In genomic region chr17:27635575-27635903, GRCm38 (mm10) we compare ENCODE assay signal across 8 mouse cellular contexts. TPM values are rescaled to one million over a fixed set of nuclear protein-coding genes. Genes with fewer than 3 reads are reported as not detected.
A peak's percentile ranks its signal among the peaks of the same experiment; 100 is the strongest.
DNase-seq lines count a peak whose midpoint lies in the region; ATAC-seq and TF ChIP-seq lines count a peak whose summit lies in the region.
"Not testable (repeated sequence)": the region's sequence is repeated elsewhere in the genome, so short reads cannot be mapped to it uniquely, and the experiment has no call there.

No protein-coding gene starts in this region.

- H3K4me1 ChIP-seq in embryonic facial prominence, embryonic 10.5 days = peaks cover 52% of the 10 kb centered on the region
- peaks cover 33% of the 10 kb centered on the region for H3K4me1 ChIP-seq in forebrain, embryonic 15.5 days
- H3K4me1 ChIP-seq in hindbrain, embryonic 11.5 days (replicated peaks; ENCODE audit: control insufficient read depth, insufficient read depth, low read length) = not testable (repeated sequence)
- H3K4me1 ChIP-seq in kidney, embryonic 15.5 days = peaks cover 53% of the 10 kb centered on the region
- peaks cover 57% of the 10 kb centered on the region for H3K4me1 ChIP-seq in liver, embryonic 12.5 days
- H3K4me1 ChIP-seq in midbrain, embryonic 11.5 days (ENCODE audit: control insufficient read depth, insufficient read depth, low read length) = peaks cover 20% of the 10 kb centered on the region
- H3K4me1 ChIP-seq in olfactory bulb, adult 2 months (ENCODE audit: control insufficient read depth, insufficient read depth, low read length) = peaks cover 32% of the 10 kb centered on the region

- not testable (repeated sequence) for DNase-seq in embryonic facial prominence, embryonic 10.5 days (ENCODE audit: low spot score); hindbrain, embryonic 11.5 days (ENCODE audit: low spot score); midbrain, embryonic 11.5 days (ENCODE audit: low spot score, missing footprints)

- H3K4me3 ChIP-seq in embryonic facial prominence, embryonic 10.5 days = peak overlapping the region; percentile 99
- H3K4me3 ChIP-seq in forebrain, embryonic 15.5 days = peak overlapping the region; percentile 85
- peak overlapping the region; percentile 88 for H3K4me3 ChIP-seq in hindbrain, embryonic 11.5 days (ENCODE audit: low read depth, low read length)
- H3K4me3 ChIP-seq in kidney, embryonic 15.5 days (replicated peaks) = peak overlapping the region; percentile 87
- peak overlapping the region; percentile 82 for H3K4me3 ChIP-seq in liver, embryonic 12.5 days
- peak overlapping the region; percentile 80 for H3K4me3 ChIP-seq in midbrain, embryonic 11.5 days (ENCODE audit: low read depth, low read length)
- H3K4me3 ChIP-seq in olfactory bulb, adult 2 months (ENCODE audit: insufficient read depth, low read depth, low read length) = peak overlapping the region; percentile 64

- 58% methylated on average over 9 of the region's 9 CpGs for WGBS in embryonic facial prominence, embryonic 10.5 days
- WGBS in forebrain, embryonic 15.5 days = 44% methylated on average over 9 of the region's 9 CpGs
- WGBS in hindbrain, embryonic 11.5 days = 53% methylated on average over 9 of the region's 9 CpGs
- WGBS in kidney, embryonic 15.5 days = 45% methylated on average over 9 of the region's 9 CpGs
- WGBS in liver, embryonic 12.5 days (ENCODE audit: insufficient replicate concordance) = 26% methylated on average over 9 of the region's 9 CpGs
- WGBS in midbrain, embryonic 11.5 days = 57% methylated on average over 9 of the region's 9 CpGs
- WGBS in olfactory bulb, adult 2 months = 23% methylated on average over 9 of the region's 9 CpGs

- TF ChIP-seq CTCF in olfactory bulb, adult 2 months (IDR thresholded peaks at IDR 0.05; ENCODE audit: insufficient read depth, low read depth, low read length) = not testable (repeated sequence)

- not testable (repeated sequence) for H3K27me3 ChIP-seq in embryonic facial prominence, embryonic 10.5 days (replicated peaks; ENCODE audit: low read depth, poor library complexity, severe bottlenecking); forebrain, embryonic 15.5 days; hindbrain, embryonic 11.5 days (ENCODE audit: control insufficient read depth, insufficient read depth, low read length); kidney, embryonic 15.5 days; liver, embryonic 12.5 days (replicated peaks); midbrain, embryonic 11.5 days (ENCODE audit: control insufficient read depth, insufficient read depth, low read length)

- peak overlapping the region; percentile 70 for H3K4me2 ChIP-seq in forebrain, embryonic 15.5 days (replicated peaks)
- peak overlapping the region; percentile 28 for H3K4me2 ChIP-seq in hindbrain, embryonic 11.5 days (replicated peaks; ENCODE audit: low read depth, low read length)
- peak overlapping the region; percentile 73 for H3K4me2 ChIP-seq in kidney, embryonic 15.5 days
- H3K4me2 ChIP-seq in liver, embryonic 12.5 days = peak overlapping the region; percentile 86
- peak overlapping the region; percentile 43 for H3K4me2 ChIP-seq in midbrain, embryonic 11.5 days

- peak overlapping the region; percentile 82 for H3K9ac ChIP-seq in forebrain, embryonic 15.5 days (replicated peaks)
- peak overlapping the region; percentile 52; the same call in 1 of the 2 replicates for H3K9ac ChIP-seq in hindbrain, embryonic 11.5 days (ENCODE audit: low read depth, low read length)
- H3K9ac ChIP-seq in kidney, embryonic 15.5 days = peak overlapping the region; percentile 42; the same call in 1 of the 2 replicates
- H3K9ac ChIP-seq in liver, embryonic 12.5 days = peak overlapping the region; percentile 87; the same call in 1 of the 2 replicates
- peak overlapping the region; percentile 46; the same call in 1 of the 2 replicates for H3K9ac ChIP-seq in midbrain, embryonic 11.5 days (ENCODE audit: low read length)

- H3K27ac ChIP-seq in embryonic facial prominence, embryonic 10.5 days (replicated peaks) = peak overlapping the region; percentile 97
- H3K27ac ChIP-seq in forebrain, embryonic 15.5 days (replicated peaks) = peak overlapping the region; percentile 88
- H3K27ac ChIP-seq in hindbrain, embryonic 11.5 days (ENCODE audit: low read depth, low read length) = peak overlapping the region; percentile 71; the same call in 1 of the 2 replicates
- peak overlapping the region; percentile 92 for H3K27ac ChIP-seq in kidney, embryonic 15.5 days
- peak overlapping the region; percentile 85 for H3K27ac ChIP-seq in liver, embryonic 12.5 days
- not testable (repeated sequence) for H3K27ac ChIP-seq in midbrain, embryonic 11.5 days (ENCODE audit: low read depth, low read length)
- peak overlapping the region; percentile 56; the same call in 1 of the 2 replicates for H3K27ac ChIP-seq in olfactory bulb, adult 2 months (ENCODE audit: insufficient read depth, low read depth, low read length)

- TF ChIP-seq POLR2A in olfactory bulb, adult 2 months (IDR thresholded peaks at IDR 0.05; ENCODE audit: insufficient read depth, low read depth, low read length) = not testable (repeated sequence)

- H3K36me3 ChIP-seq in embryonic facial prominence, embryonic 10.5 days (replicated peaks) = peaks cover 37% of the 10 kb centered on the region
- H3K36me3 ChIP-seq in forebrain, embryonic 15.5 days = peaks cover 30% of the 10 kb centered on the region
- peaks cover 15% of the 10 kb centered on the region; the same call in 1 of the 2 replicates for H3K36me3 ChIP-seq in hindbrain, embryonic 11.5 days (ENCODE audit: control insufficient read depth, insufficient read depth, low read length)
- H3K36me3 ChIP-seq in kidney, embryonic 15.5 days = peaks cover 34% of the 10 kb centered on the region
- H3K36me3 ChIP-seq in liver, embryonic 12.5 days = peaks cover 39% of the 10 kb centered on the region
- peaks cover 24% of the 10 kb centered on the region for H3K36me3 ChIP-seq in midbrain, embryonic 11.5 days (ENCODE audit: control insufficient read depth, insufficient read depth, low read length)

- H3K9me3 ChIP-seq in embryonic facial prominence, embryonic 10.5 days; forebrain, embryonic 15.5 days; hindbrain, embryonic 11.5 days (ENCODE audit: control insufficient read depth, low read length); kidney, embryonic 15.5 days (replicated peaks); liver, embryonic 12.5 days (replicated peaks); midbrain, embryonic 11.5 days (ENCODE audit: control insufficient read depth, low read length): not testable (repeated sequence)

- ATAC-seq in CD4-positive, CD25-positive, alpha-beta regulatory T cell, adult 4 months = peak; percentile 37
- not testable (repeated sequence) for ATAC-seq in forebrain, embryonic 15.5 days (replicated peaks); kidney, embryonic 15.5 days (replicated peaks; ENCODE audit: low FRiP score); midbrain, embryonic 11.5 days (ENCODE audit: low FRiP score)
- ATAC-seq in hindbrain, embryonic 11.5 days (ENCODE audit: low FRiP score) = peak; percentile 23; the same call in 1 of the 2 replicates
- ATAC-seq in liver, embryonic 12.5 days = peak; percentile 9

RNA-seq across cellular contexts. Expression of gene RPS10-NUDT3, which starts 0.5 kb away (rescaled TPM):
- not detected for polyA plus RNA-seq in CD4-positive, CD25-positive, alpha-beta regulatory T cell, adult 4 months (2017; shearing (Covaris generic))
- polyA plus RNA-seq in embryonic facial prominence, embryonic 10.5 days (2016; fragmentation: Nextera tagmentation; extraction: Ambion mirVana) = not detected in 2 replicates
- not detected in 2 replicates for polyA plus RNA-seq in forebrain, embryonic 15.5 days (2015; fragmentation: Nextera tagmentation; extraction: Ambion mirVana)
- not detected in 2 replicates for polyA plus RNA-seq in hindbrain, embryonic 11.5 days (2014; fragmentation: Nextera tagmentation; extraction: Ambion mirVana)
- not detected in 2 replicates for polyA plus RNA-seq in kidney, embryonic 15.5 days (2015; fragmentation: Nextera tagmentation; extraction: Ambion mirVana)
- polyA plus RNA-seq in liver, embryonic 12.5 days (2016; fragmentation: Nextera tagmentation; extraction: Ambion mirVana) = not detected in 2 replicates
- polyA plus RNA-seq in midbrain, embryonic 11.5 days (2014; fragmentation: Nextera tagmentation; extraction: Ambion mirVana) = not detected in 2 replicates
- polyA plus RNA-seq in olfactory bulb, adult 2 months (2012; ENCODE audit: insufficient read depth, insufficient read length, low replicate concordance, missing spikeins) = not detected in 2 replicates

RNA-seq across cellular contexts. Expression of gene Rps10, which starts 0.9 kb away (rescaled TPM):
- polyA plus RNA-seq in CD4-positive, CD25-positive, alpha-beta regulatory T cell, adult 4 months (2017; shearing (Covaris generic)) = 1,000 to 10,000 TPM; 1,603 to 1,674 TPM
- polyA plus RNA-seq in embryonic facial prominence, embryonic 10.5 days (2016; fragmentation: Nextera tagmentation; extraction: Ambion mirVana) = 906 and 913 TPM in 2 replicates
- polyA plus RNA-seq in forebrain, embryonic 15.5 days (2015; fragmentation: Nextera tagmentation; extraction: Ambion mirVana) = 578 and 580 TPM in 2 replicates
- polyA plus RNA-seq in hindbrain, embryonic 11.5 days (2014; fragmentation: Nextera tagmentation; extraction: Ambion mirVana) = 817 and 827 TPM in 2 replicates
- polyA plus RNA-seq in kidney, embryonic 15.5 days (2015; fragmentation: Nextera tagmentation; extraction: Ambion mirVana) = 973 and 1,016 TPM in 2 replicates
- 898 and 941 TPM in 2 replicates for polyA plus RNA-seq in liver, embryonic 12.5 days (2016; fragmentation: Nextera tagmentation; extraction: Ambion mirVana)
- 845 and 859 TPM in 2 replicates for polyA plus RNA-seq in midbrain, embryonic 11.5 days (2014; fragmentation: Nextera tagmentation; extraction: Ambion mirVana)
- polyA plus RNA-seq in olfactory bulb, adult 2 months (2012; ENCODE audit: insufficient read depth, insufficient read length, low replicate concordance, missing spikeins) = 934 TPM in 1 of 2 replicates, not detected in the other

RNA-seq across cellular contexts. Expression of gene Nudt3, which starts 12.2 kb away (rescaled TPM):
- polyA plus RNA-seq in CD4-positive, CD25-positive, alpha-beta regulatory T cell, adult 4 months (2017; shearing (Covaris generic)) = 10 to 100 TPM; 14.5 to 27.5 TPM
- 85.5 and 87.8 TPM in 2 replicates for polyA plus RNA-seq in embryonic facial prominence, embryonic 10.5 days (2016; fragmentation: Nextera tagmentation; extraction: Ambion mirVana)
- polyA plus RNA-seq in forebrain, embryonic 15.5 days (2015; fragmentation: Nextera tagmentation; extraction: Ambion mirVana) = 273 and 295 TPM in 2 replicates
- 53.3 and 61.2 TPM in 2 replicates for polyA plus RNA-seq in hindbrain, embryonic 11.5 days (2014; fragmentation: Nextera tagmentation; extraction: Ambion mirVana)
- 75.2 and 81.5 TPM in 2 replicates for polyA plus RNA-seq in kidney, embryonic 15.5 days (2015; fragmentation: Nextera tagmentation; extraction: Ambion mirVana)
- polyA plus RNA-seq in liver, embryonic 12.5 days (2016; fragmentation: Nextera tagmentation; extraction: Ambion mirVana) = 51.2 and 53.9 TPM in 2 replicates
- polyA plus RNA-seq in midbrain, embryonic 11.5 days (2014; fragmentation: Nextera tagmentation; extraction: Ambion mirVana) = 44.5 and 46.0 TPM in 2 replicates
- 554 TPM in 1 of 2 replicates, not detected in the other for polyA plus RNA-seq in olfactory bulb, adult 2 months (2012; ENCODE audit: insufficient read depth, insufficient read length, low replicate concordance, missing spikeins)

RNA-seq across cellular contexts. Expression of gene Pacsin1, which starts 19.8 kb away (rescaled TPM):
- polyA plus RNA-seq in CD4-positive, CD25-positive, alpha-beta regulatory T cell, adult 4 months (2017; shearing (Covaris generic)) = 10 to 100 TPM; 36.5 to 37.2 TPM
- polyA plus RNA-seq in embryonic facial prominence, embryonic 10.5 days (2016; fragmentation: Nextera tagmentation; extraction: Ambion mirVana) = 5.2 and 6.9 TPM in 2 replicates
- polyA plus RNA-seq in forebrain, embryonic 15.5 days (2015; fragmentation: Nextera tagmentation; extraction: Ambion mirVana) = 31.9 and 32.1 TPM in 2 replicates
- polyA plus RNA-seq in hindbrain, embryonic 11.5 days (2014; fragmentation: Nextera tagmentation; extraction: Ambion mirVana) = 3.5 and 3.7 TPM in 2 replicates
- polyA plus RNA-seq in kidney, embryonic 15.5 days (2015; fragmentation: Nextera tagmentation; extraction: Ambion mirVana) = 0.99 and 1.5 TPM in 2 replicates
- 0.20 and 0.48 TPM in 2 replicates for polyA plus RNA-seq in liver, embryonic 12.5 days (2016; fragmentation: Nextera tagmentation; extraction: Ambion mirVana)
- polyA plus RNA-seq in midbrain, embryonic 11.5 days (2014; fragmentation: Nextera tagmentation; extraction: Ambion mirVana) = 3.1 and 4.5 TPM in 2 replicates
- polyA plus RNA-seq in olfactory bulb, adult 2 months (2012; ENCODE audit: insufficient read depth, insufficient read length, low replicate concordance, missing spikeins) = 329 TPM in 1 of 2 replicates, not detected in the other

Comparison
In these comparisons a context has a peak if more than half of its experiments do, and no peak if none do; other contexts are left out.
1. H3K4me2 ChIP-seq: peak in every context shown above with its lines; median percentile 86 in liver, embryonic 12.5 days; 73 in kidney, embryonic 15.5 days; 70 in forebrain, embryonic 15.5 days; 43 in midbrain, embryonic 11.5 days; 28 in hindbrain, embryonic 11.5 days.